ENCODE assay signal across 8 mouse cellular contexts in genomic region chr14:16366174-16366889, GRCm38 (mm10). TPM values are rescaled to one million over a fixed set of nuclear protein-coding genes. Genes with fewer than 3 reads are reported as not detected.
DNase-seq lines count a peak whose midpoint lies in the region; ATAC-seq lines count a peak whose summit lies in the region.

No protein-coding gene starts in this region.

- no peak for ATAC-seq in lung, embryonic 16.5 days (ENCODE audit: low read depth)
- ATAC-seq in hindbrain, embryonic 11.5 days (ENCODE audit: low FRiP score) = peak; percentile 7
- ATAC-seq in megakaryocyte-erythroid progenitor cell, adult 5-6 weeks (replicated peaks; ENCODE audit: low FRiP score, low TSS enrichment, poor library complexity, severe bottlenecking) = peak; percentile 37

- H3K27ac ChIP-seq in lung, embryonic 16.5 days (ENCODE audit: low read length) = peak overlapping the region; percentile 99
- H3K27ac ChIP-seq in hindbrain, embryonic 11.5 days (ENCODE audit: low read depth, low read length) = peak overlapping the region; percentile 98

- no peaks in the 10 kb centered on the region for H3K36me3 ChIP-seq in lung, embryonic 16.5 days (ENCODE audit: control insufficient read depth, insufficient read depth, low read length)
- no peaks in the 10 kb centered on the region for H3K36me3 ChIP-seq in hindbrain, embryonic 11.5 days (ENCODE audit: control insufficient read depth, insufficient read depth, low read length)

- peak overlapping the region; percentile 62 for H3K4me2 ChIP-seq in lung, embryonic 16.5 days (ENCODE audit: low read depth, low read length)
- peak overlapping the region; percentile 63 for H3K4me2 ChIP-seq in hindbrain, embryonic 11.5 days (replicated peaks; ENCODE audit: low read depth, low read length)

- no peaks in the 10 kb centered on the region for H3K27me3 ChIP-seq in lung, embryonic 16.5 days (ENCODE audit: control insufficient read depth, insufficient read depth, low read depth, low read length)
- no peaks in the 10 kb centered on the region for H3K27me3 ChIP-seq in hindbrain, embryonic 11.5 days (ENCODE audit: control insufficient read depth, insufficient read depth, low read length)

- H3K9me3 ChIP-seq in lung, embryonic 16.5 days (ENCODE audit: control insufficient read depth, low read length) = no peaks in the 10 kb centered on the region
- H3K9me3 ChIP-seq in hindbrain, embryonic 11.5 days (ENCODE audit: control insufficient read depth, low read length) = no peaks in the 10 kb centered on the region

- H3K4me3 ChIP-seq in lung, embryonic 16.5 days (ENCODE audit: low read length) = peak overlapping the region; percentile 96
- H3K4me3 ChIP-seq in hindbrain, embryonic 11.5 days (ENCODE audit: low read depth, low read length) = peak overlapping the region; percentile 94

- H3K4me1 ChIP-seq in lung, embryonic 16.5 days (replicated peaks; ENCODE audit: control insufficient read depth, insufficient read depth, low read length) = peaks cover 14% of the 10 kb centered on the region
- 0 out of 2 replicates have a peak, but pooled peaks cover 3% of the 10 kb centered on the region for H3K4me1 ChIP-seq in hindbrain, embryonic 11.5 days (replicated peaks; ENCODE audit: control insufficient read depth, insufficient read depth, low read length)

- intact Hi-C loops in left cerebral cortex, postnatal 36 days (cut with DNase I) = loop anchor here (5.0 kb wide), 1 partner anchor 69 kb away; no protein-coding TSS in a partner anchor

- WGBS in lung, embryonic 16.5 days = 2% methylated on average over 16 of the region's 16 CpGs
- WGBS in hindbrain, embryonic 11.5 days = 20% methylated on average over 16 of the region's 16 CpGs

- H3K9ac ChIP-seq in lung, embryonic 16.5 days (ENCODE audit: low read length) = peak overlapping the region; percentile 98
- H3K9ac ChIP-seq in hindbrain, embryonic 11.5 days (ENCODE audit: low read depth, low read length) = peak overlapping the region; percentile 98

- no peak for DNase-seq in lung, postnatal 10 days
- DNase-seq in c-Kit-positive CD71-positive TER-119-positive erythroid progenitor cells, embryonic 14.5 days (ENCODE audit: low spot score) = peak; percentile 60
- no peak for DNase-seq in hindbrain, embryonic 11.5 days (ENCODE audit: low spot score)
- DNase-seq in left cerebral cortex, postnatal 36 days (ENCODE audit: low spot score in 2 of 2) = no peak
- no peak for DNase-seq in right cerebral cortex, postnatal 25 days
- DNase-seq in kidney, postnatal 36 days = no peak

RNA-seq across cellular contexts. Expression of gene Top2b, which starts 1.4 kb away (rescaled TPM):
- 36.1 and 45.6 TPM in 2 replicates for polyA plus RNA-seq in lung, embryonic 16.5 days (2015; fragmentation: Nextera tagmentation; extraction: Ambion mirVana)
- polyA plus RNA-seq in hindbrain, embryonic 11.5 days (2014; fragmentation: Nextera tagmentation; extraction: Ambion mirVana) = 137 and 154 TPM in 2 replicates
- total RNA-seq in megakaryocyte-erythroid progenitor cell, adult 5-6 weeks (2014; fragmentation: Nextera tagmentation) = 104 and 164 TPM in 2 replicates
- total RNA-seq in megakaryocyte-erythroid progenitor cell, adult 5-6 weeks (2017) = 230 and 254 TPM in 2 replicates
- total RNA-seq in left cerebral cortex, postnatal 36 days (2021) = 10 to 100 TPM; 90.5 to 96.3 TPM
